Mouse (Mus musculus) cerebellum, adult (tissue): ENCODE results near the gene Dcaf11.
A peak's percentile ranks its signal among the peaks of the same experiment; 100 is the strongest.

ENCODE experiments used
- ATAC-seq: cut with Nextera tagmentation; 2 replicates; pipeline ENCODE4 v1.9.2; 2017; ENCODE audit warnings: mild to moderate bottlenecking, moderate library complexity, mixed read lengths; ENCODE audit not compliant: insufficient number of reproducible peaks, low FRiP score, low TSS enrichment

Gene Dcaf11

GRCm38 (mm10) chr14:55613346-55613745 is 53.5 kb downstream of the Dcaf11 start:
- ATAC-seq, result no peak

GRCm38 (mm10) chr14:55614565-55615178 is 54.9 kb downstream of the Dcaf11 start:
- no peak for ATAC-seq

DNA sequence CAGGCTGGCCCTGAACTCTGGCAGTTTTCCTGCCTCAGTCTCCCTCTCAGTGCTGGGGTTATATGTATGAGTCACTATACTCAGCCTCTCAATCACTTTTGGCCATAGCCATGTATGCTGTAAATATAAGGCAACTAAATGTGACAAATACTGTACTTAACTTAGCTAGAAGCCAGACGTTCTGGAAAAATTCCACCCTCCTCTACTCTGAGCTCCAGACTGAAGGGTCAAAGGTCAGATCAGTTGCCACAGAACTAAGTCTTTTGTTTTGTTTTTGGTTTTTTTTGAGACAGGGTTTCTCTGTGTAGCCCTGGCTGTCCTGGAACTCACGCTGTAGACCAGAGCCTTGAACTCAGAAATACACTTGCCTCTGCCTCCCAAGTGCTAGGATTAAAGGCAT is 56.1 kb downstream of the Dcaf11 start:
- ATAC-seq, result no peak

GRCm38 (mm10) chr14:55616844-55617243 is 57.0 kb downstream of the Dcaf11 start:
- no peak for ATAC-seq

- ATAC-seq, result peak; percentile 96
Measured at GRCm38 (mm10) chr14:55617822-55618221, 58.0 kb downstream of the Dcaf11 start, which contains the start of gene Rec8. TSS of gene Rec8 (plus strand) at chr14:55618037.

DNA sequence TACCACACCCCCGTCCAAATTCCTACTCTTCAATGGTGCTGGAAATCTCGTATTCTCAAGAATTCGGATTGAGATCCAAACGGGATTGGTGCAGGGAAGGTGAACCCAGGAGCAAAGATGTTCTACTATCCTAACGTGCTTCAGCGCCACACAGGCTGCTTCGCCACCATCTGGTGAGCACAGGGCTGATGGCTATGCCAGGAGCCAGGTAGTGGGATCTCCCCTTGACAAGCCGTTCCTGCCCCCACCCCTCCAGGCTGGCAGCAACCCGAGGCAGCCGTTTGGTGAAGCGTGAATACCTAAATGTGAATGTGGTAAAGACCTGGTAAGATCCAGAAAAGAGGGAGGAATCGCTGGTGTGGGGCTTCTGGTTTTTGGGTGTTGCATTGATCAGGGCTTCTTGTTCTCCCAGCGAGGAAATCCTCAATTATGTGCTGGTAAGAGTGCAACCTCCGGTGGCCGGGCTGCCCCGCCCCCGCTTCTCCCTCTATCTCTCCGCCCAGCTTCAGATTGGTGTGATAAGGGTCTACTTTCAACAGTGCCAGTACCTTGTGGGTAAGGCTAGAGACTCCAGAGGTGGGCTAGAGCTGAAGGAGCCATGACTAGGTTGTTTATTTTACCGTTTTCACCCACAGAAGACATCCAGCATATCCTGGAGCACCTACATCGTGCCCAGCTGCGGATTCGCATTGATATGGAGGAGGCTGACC is 58.8 kb downstream of the Dcaf11 start:
- no peak for ATAC-seq
